Mouse (Mus musculus) olfactory bulb, adult 2 months (tissue): ENCODE results near the gene Ipo8.

Experiments used
- CTCF ChIP-seq: fragments of 200-500 bp; IDR thresholded peaks from 2 replicates; pipeline ENCODE4 v1.5.1; 2012; ENCODE audit warnings: low read depth, mild to moderate bottlenecking, low read length, moderate library complexity; ENCODE audit not compliant: insufficient read depth
- POLR2A ChIP-seq: fragments of 200-500 bp; IDR thresholded peaks from 2 replicates; pipeline ENCODE4 v1.6.1; 2012; ENCODE audit warnings: mild to moderate bottlenecking, low read depth, low read length, moderate library complexity; ENCODE audit not compliant: insufficient read depth

DNA sequence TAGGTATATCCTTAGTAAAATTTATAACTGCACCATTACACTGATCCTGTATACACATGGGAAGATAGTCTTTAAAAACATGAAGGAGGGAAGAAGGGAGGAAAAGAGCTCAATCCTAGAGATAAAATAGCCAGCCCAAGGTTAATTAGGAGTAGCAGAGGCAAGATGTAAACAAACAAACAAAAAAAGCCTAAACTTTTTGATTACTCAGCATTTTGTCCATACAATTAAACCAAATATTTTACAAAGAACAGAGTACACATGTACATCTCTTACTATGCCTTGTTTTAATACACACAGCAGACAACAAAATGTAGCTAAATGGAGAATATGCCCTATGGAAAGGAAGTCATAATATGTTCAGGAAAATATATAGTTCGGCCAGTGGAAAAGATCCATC is 10.5 kb upstream of the Ipo8 start:
- TF ChIP-seq CTCF = no peak
- no peak for TF ChIP-seq POLR2A
